In genomic region chr17:88668452-88668851, GRCm38 (mm10) we compare ENCODE assay signal across 8 mouse cellular contexts. TPM values are rescaled to one million over a fixed set of nuclear protein-coding genes. Genes with fewer than 3 reads are reported as not detected.
DNase-seq lines count a peak whose midpoint lies in the region; ATAC-seq and TF ChIP-seq lines count a peak whose summit lies in the region.
"Had no signal": no experiment of that assay in that cellular context is flagged by ENCODE, and none has a peak within 500 bp of the region (broad histone marks: within the 10 kb centered on the region; RNA-seq: fewer than 3 reads in every experiment).

Gene Gtf2a1l, plus strand, starts transcription at chr17:88668660.

- WGBS in embryonic facial prominence, embryonic 12.5 days = 34% methylated on average over 21 of the region's 21 CpGs
- 25% methylated on average over 21 of the region's 21 CpGs for WGBS in hindbrain, postnatal 0 days
- 30% methylated on average over 21 of the region's 21 CpGs for WGBS in midbrain, embryonic 12.5 days

- peak; percentile 4 to 17 for DNase-seq in CD8-positive naive resting alpha-beta T cell, adult 2 months (ENCODE audit: low read depth in 2 of 2, low spot score in 2 of 2)
- peak; percentile 84 for DNase-seq in R1 (ENCODE audit: low read depth, low spot score)
- DNase-seq in hindbrain, postnatal 0 days (ENCODE audit: low spot score) = peak; percentile 71
- peak; percentile 73 for DNase-seq in left cerebral cortex, postnatal 4 days
- DNase-seq in splenic B cell, adult 2 months (ENCODE audit: low read depth, low spot score) = peak; percentile 63

- intact Hi-C loops in left cerebral cortex, postnatal 4 days (cut with DNase I) = no loop called here

- H3K9me3 ChIP-seq in embryonic facial prominence, embryonic 12.5 days = no peaks in the 10 kb centered on the region
- H3K9me3 ChIP-seq in hindbrain, postnatal 0 days (ENCODE audit: low read length) = no peaks in the 10 kb centered on the region
- no peaks in the 10 kb centered on the region for H3K9me3 ChIP-seq in midbrain, embryonic 12.5 days

- H3K4me3 ChIP-seq in embryonic facial prominence, embryonic 12.5 days = no peak within 1 kb of the TSS
- 0 out of 2 replicates have a peak within 1 kb of the TSS, but pooled peaks have one; percentile 6 for H3K4me3 ChIP-seq in hindbrain, postnatal 0 days (ENCODE audit: low read length)
- H3K4me3 ChIP-seq in midbrain, embryonic 12.5 days = no peak within 1 kb of the TSS

- peak within 1 kb of the TSS; percentile 33 for H3K4me2 ChIP-seq in embryonic facial prominence, embryonic 12.5 days (replicated peaks)
- peak within 1 kb of the TSS; percentile 47 for H3K4me2 ChIP-seq in hindbrain, postnatal 0 days (ENCODE audit: low read depth, low read length)
- peak within 1 kb of the TSS; percentile 32 for H3K4me2 ChIP-seq in midbrain, embryonic 12.5 days (replicated peaks)

- H3K9ac ChIP-seq in embryonic facial prominence, embryonic 12.5 days = no peak within 1 kb of the TSS
- no peak within 1 kb of the TSS for H3K9ac ChIP-seq in hindbrain, postnatal 0 days (replicated peaks; ENCODE audit: low read length)
- H3K9ac ChIP-seq in midbrain, embryonic 12.5 days (replicated peaks) = no peak within 1 kb of the TSS

- no peaks in the 10 kb centered on the region for H3K36me3 ChIP-seq in embryonic facial prominence, embryonic 12.5 days
- H3K36me3 ChIP-seq in hindbrain, postnatal 0 days (ENCODE audit: insufficient read depth, low read length) = no peaks in the 10 kb centered on the region
- no peaks in the 10 kb centered on the region for H3K36me3 ChIP-seq in midbrain, embryonic 12.5 days
- no peaks in the 10 kb centered on the region for H3K36me3 ChIP-seq in splenic B cell, adult 2 months (ENCODE audit: control insufficient read depth, insufficient read depth, low read length, poor library complexity, severe bottlenecking)

- H3K4me1 ChIP-seq in embryonic facial prominence, embryonic 12.5 days = 0 out of 2 replicates have a peak, but pooled peaks cover 7% of the 10 kb centered on the region
- no peaks in the 10 kb centered on the region; the same call in 1 of the 2 replicates for H3K4me1 ChIP-seq in hindbrain, postnatal 0 days (ENCODE audit: insufficient read depth, low read length)
- peaks cover 18% of the 10 kb centered on the region for H3K4me1 ChIP-seq in midbrain, embryonic 12.5 days

- no peak for ATAC-seq in embryonic facial prominence, embryonic 12.5 days (ENCODE audit: insufficient number of reproducible peaks, insufficient read depth, low FRiP score, low TSS enrichment)
- ATAC-seq in hindbrain, postnatal 0 days = peak; percentile 77
- ATAC-seq in midbrain, embryonic 12.5 days (ENCODE audit: low FRiP score, low read depth) = peak; percentile 21; the same call in 1 of the 2 replicates

- no peak within 1 kb of the TSS for H3K27ac ChIP-seq in embryonic facial prominence, embryonic 12.5 days
- no peak within 1 kb of the TSS for H3K27ac ChIP-seq in hindbrain, postnatal 0 days
- H3K27ac ChIP-seq in midbrain, embryonic 12.5 days (replicated peaks) = no peak within 1 kb of the TSS

- TF ChIP-seq CTCF in hindbrain, postnatal 0 days (IDR thresholded peaks at IDR 0.05; ENCODE audit: low read depth) = peak; percentile 42

- peaks cover 12% of the 10 kb centered on the region; the same call in 1 of the 2 replicates for H3K27me3 ChIP-seq in embryonic facial prominence, embryonic 12.5 days
- no peaks in the 10 kb centered on the region for H3K27me3 ChIP-seq in hindbrain, postnatal 0 days (ENCODE audit: insufficient read depth, low read length)
- H3K27me3 ChIP-seq in midbrain, embryonic 12.5 days = peaks cover 14% of the 10 kb centered on the region; the same call in 1 of the 2 replicates
- no peaks in the 10 kb centered on the region for H3K27me3 ChIP-seq in splenic B cell, adult 2 months (ENCODE audit: control insufficient read depth, insufficient read depth, low read length, poor library complexity, severe bottlenecking)

RNA-seq across cellular contexts. Expression of gene Gtf2a1l, which starts in this region (rescaled TPM):
- polyA plus RNA-seq in embryonic facial prominence, embryonic 12.5 days (2016; fragmentation: Nextera tagmentation; extraction: Ambion mirVana) = 0.15 TPM in 1 of 2 replicates, not detected in the other
- total RNA-seq in hindbrain, postnatal 0 days (2014; rRNA removed) = not detected in 2 replicates
- polyA plus RNA-seq in hindbrain, postnatal 0 days (2015; fragmentation: Nextera tagmentation; extraction: Ambion mirVana) = 0.38 and 0.53 TPM in 2 replicates
- under 1 TPM in 1 of 2 experiments, not detected in 1; 0.38 TPM for total RNA-seq in left cerebral cortex, postnatal 4 days (2021)
- 0.21 and 0.64 TPM in 2 replicates for polyA plus RNA-seq in midbrain, embryonic 12.5 days (2016; fragmentation: Nextera tagmentation; extraction: Ambion mirVana)
- total RNA-seq: gastrocnemius, postnatal 4 days had no signal

Comparison
In these comparisons a context has a peak if more than half of its experiments do, and no peak if none do; other contexts are left out.
1. Peak in DNase-seq, ATAC-seq, H3K4me3 ChIP-seq and H3K4me2 ChIP-seq in hindbrain, postnatal 0 days; RNA of the gene not detected or under 1 TPM.
2. Peak in DNase-seq in left cerebral cortex, postnatal 4 days; RNA of the gene not detected or under 1 TPM.
3. Peak in ATAC-seq and H3K4me2 ChIP-seq in midbrain, embryonic 12.5 days; RNA of the gene not detected or under 1 TPM.
4. DNase-seq: peak in every context shown above with its lines; median percentile 84 in R1; 73 in left cerebral cortex, postnatal 4 days; 71 in hindbrain, postnatal 0 days; 63 in splenic B cell, adult 2 months; 10 in CD8-positive naive resting alpha-beta T cell, adult 2 months.